Mouse (Mus musculus): Measurements from ENCODE around the gene Hivep3.

GRCm38 (mm10) chr4:120127333-120127732, 393.7 kb downstream of the Hivep3 start:
- TF ChIP-seq CTCF (IDR thresholded peaks at IDR 0.05; ENCODE audit: control insufficient read depth, insufficient read depth, insufficient replicate concordance, low read depth, low read length) (no peak), POLR2A (IDR thresholded peaks at IDR 0.05; ENCODE audit: control insufficient read depth, low read depth, low read length) (no peak)
